Mouse (Mus musculus) ES-Bruce4 (cell line): ENCODE data around the gene Pgap3.

Experiments used
- CTCF ChIP-seq: IDR thresholded peaks from one replicate; pipeline ENCODE4 v1.8.1; 2011; ENCODE audit warnings: low read depth, low read length
- POLR2A ChIP-seq: IDR thresholded peaks from one replicate; pipeline ENCODE4 v1.8.1; 2011; ENCODE audit warnings: low read length; ENCODE audit not compliant: insufficient read depth

GRCm38 (mm10) chr11:98409341-98409822 is 9.1 kb upstream of the Pgap3 start:
- no peak for TF ChIP-seq POLR2A
- no peak for TF ChIP-seq CTCF
